Mouse (Mus musculus): Measurements from ENCODE around the gene Adgrg1.

Adgrg1 gene

DNA sequence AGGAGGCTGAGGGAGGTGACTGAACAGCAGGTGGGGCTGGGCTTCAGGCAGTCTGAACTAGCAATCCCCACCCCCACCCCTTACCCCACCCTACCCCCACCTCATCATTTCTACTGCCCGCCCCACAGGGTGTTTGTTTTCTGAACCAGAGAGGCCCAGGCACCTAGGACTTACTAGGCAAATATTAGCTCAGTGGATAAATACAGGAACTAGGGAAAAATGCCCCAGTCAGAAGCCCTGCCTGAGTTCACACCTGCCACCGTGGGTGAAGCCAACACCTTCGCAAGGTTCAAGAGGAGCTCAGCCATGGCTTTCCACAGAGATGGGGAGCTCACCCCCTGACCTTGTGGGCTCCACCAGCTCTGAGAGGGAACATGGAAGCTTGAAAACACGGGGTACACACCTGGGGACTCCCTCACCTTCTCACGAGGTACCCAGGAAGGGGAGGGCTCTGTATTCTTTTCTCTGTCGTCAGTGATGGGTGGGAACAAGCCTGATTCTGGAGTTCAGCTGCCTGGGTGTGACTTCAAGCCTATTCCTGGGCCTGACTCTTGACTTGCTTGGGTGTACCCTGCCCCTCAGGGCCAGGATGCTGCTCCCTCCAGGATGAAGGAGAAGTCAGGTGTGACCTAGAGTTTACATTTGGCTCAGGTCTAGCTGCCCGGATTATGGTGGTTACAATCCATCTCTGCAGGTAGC, at the start of gene Adgrg1:
Gene Adgrg1 (plus strand): TSS at position 285 of the 699 bp plus-strand sequence.
- no peak for DNase-seq

DNA sequence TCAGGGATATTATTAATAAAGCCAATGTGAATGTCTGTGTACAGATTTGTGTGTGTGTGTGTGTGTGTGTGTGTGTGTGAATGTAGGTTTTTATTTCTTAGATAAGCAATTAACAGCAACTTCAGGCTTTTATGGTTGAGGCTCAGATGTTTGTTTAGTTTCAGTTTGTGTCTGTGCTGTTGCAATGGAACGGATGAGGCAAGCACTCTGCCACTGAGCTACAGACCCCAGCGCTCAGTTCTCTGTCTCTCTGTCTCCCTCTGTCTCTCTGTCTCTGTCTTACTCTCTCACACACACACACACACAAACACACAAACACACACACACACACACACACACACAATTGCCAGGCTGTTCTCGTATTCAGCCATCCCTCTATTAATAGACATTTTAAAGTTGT, 46.3 kb upstream of the Adgrg1 start:
- DNase-seq: no peak

DNA sequence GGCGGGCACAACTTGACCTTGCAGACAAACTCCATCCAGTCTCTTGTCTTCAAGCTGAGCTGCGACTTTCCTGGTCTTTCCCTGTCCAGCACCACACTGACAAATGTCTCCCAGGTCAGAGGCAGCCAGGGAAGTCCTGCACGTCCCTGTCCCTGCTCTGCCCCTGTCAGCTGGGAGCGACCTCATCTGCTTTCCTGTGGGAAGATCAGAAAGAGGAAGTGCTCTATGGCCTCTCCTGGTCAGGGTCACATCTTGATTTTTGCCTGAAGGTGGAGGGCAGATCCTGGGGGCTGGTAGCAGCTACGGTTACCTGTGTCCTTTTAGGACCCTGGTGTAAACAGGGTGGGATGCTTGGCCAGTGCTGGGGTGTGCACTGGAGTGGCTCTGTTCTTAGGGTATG, 40.6 kb upstream of the Adgrg1 start:
- no peak for DNase-seq

DNA sequence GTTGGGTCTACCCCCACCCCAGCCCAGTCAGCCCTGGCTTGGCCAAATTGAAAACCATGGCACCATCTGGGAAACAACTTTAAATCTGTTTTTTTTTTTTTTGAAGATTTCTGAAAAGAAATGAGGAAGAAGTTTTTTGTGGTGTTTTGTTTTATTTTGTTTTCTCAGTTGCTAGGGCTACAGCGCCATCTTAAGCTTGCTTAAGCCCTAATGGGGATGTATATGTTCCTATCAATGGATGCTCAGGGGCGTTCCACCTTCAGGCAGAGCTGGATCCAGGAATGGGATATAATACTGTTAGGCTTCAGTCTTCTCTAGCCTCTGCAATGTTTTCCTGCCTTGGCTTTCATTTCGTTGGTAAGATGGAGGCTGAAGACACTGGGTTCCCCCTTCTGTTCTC, 39.4 kb upstream of the Adgrg1 start:
- DNase-seq: no peak

DNA sequence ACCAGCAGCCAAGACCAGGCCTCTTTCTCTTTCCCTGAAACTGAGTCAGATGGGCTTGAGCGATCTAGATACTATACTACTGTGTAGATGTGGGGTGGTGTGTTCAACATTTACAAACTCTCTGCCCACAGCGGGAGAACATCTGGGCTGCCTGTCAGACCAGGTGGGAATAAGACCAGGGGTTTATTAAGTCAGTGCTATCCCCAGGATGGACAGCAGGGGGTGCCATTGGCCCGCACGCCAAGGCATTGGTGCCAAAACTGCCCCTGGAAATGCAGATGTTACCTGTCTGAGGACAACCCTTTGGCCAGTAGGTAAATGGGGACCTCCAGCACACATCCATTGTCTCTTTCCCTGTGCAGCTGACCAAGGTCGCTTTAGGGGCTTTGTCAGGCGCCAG, 32.0 kb upstream of the Adgrg1 start:
- DNase-seq: peak; percentile 46 to 64

DNA sequence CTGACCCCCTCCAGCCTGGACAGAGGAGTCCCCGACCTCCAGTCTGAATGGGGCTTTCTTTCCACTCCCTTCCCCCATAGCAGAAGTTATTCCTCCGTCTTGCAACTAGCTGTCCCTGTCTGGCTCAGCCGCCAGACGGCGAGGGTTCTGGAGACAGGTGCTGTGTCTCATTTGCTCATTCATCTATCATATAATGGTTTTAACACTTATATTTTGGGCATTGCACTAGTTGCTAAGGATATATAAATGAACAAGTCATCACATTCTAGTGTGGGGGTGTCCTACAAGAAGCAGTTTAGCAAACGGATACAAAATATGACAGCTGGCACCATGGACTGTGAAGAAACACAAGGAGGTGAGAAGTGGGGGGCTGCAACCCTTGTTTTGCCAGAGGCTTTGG, 29.4 kb upstream of the Adgrg1 start:
- no peak for DNase-seq

DNA sequence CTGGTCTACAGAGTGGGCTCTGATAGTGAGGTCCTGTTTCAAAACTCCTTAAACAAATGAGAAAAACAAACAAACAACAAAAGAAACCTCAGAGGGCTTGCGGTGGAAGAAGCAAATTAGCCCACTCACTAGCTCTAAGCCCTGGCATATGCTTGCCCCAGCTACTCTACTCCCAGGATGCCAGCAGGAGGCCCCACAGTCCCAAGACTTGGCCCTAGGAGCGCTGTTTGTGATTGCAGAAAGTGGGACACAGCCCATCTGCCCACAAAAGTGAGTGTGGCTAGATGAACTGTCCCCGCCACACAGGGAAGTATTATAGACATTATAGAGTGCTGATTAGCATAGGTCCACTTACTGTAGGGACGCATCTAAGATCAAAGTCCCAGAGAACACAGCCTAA, 26.1 kb upstream of the Adgrg1 start:
- no peak for DNase-seq

DNA sequence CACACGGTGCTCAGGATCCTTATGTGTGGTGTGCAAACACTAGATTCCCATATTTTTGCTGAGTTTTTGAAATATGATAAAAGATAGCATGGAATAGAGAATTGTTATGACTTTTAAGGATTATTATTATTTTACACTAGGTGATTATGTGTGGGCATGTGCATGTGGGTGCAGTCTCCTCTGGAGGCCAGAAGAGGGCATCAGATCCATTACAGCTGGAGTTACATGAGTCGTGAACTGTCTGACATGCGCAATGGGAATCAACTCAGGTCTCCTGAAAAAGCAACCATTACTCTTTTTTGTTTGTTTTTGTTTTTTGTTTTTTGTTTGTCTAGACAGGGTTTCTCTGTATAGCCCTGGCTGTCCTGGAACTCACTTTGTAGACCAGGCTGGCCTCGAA, 25.5 kb upstream of the Adgrg1 start:
- no peak for DNase-seq

DNA sequence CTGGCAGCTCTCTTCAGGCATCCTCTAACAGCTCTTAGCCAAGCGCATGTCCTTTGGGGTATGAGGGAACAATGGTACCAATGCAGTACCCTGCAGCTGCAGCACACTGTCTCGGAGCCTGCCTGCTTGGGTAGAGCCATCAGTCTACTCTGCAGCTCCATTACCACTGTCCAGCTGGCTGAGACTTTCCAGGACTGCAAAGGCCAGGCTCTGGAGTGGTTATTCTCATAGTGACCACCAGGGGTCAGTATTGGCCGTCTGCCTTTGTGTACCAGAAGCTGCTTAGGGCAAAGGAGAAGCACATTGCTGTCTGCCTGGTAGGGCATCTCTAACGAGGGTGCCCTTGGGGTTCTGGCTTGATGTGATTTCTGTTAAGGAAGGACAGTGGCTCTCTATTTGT, 24.5 kb upstream of the Adgrg1 start:
- DNase-seq: peak; percentile 87 to 88

DNA sequence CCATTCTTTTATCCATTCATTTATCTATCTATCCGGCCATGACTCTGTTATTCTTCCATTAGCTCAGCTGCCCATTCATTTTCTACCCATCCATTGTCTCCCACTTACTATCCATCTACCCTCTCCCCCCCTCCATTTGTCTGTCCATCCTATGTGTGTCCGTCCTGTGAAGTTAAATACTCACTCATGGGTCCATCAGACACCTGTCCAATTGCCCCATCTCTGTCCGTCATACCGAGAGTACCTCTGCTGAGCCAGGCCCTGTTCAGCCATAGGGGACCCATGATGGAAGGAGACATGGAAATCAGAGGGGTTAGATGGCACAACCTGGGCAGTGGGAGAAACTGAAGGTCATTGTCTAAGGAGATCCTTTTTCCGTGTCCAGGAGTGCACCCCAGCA, 24.1 kb upstream of the Adgrg1 start:
- no peak for DNase-seq

DNA sequence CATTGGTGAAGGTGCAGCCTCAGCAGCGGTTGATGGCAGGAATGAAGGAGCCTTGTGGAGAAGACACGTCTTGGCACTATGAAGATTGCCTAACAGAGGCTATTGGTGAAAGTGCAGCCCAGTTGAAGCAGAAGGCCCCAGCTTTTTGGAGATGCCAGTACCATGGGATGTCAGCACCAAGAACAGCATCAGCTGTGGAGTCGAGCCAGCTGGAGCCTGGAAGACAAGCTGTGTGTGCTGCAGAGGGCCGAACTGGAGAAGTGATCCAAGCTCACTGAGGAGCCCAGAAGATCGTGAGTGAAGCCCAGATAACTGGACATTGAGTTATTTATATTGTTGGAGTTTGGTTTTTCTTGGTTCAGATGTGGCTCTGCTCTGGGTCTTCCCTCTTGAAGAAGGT, 22.5 kb upstream of the Adgrg1 start:
- DNase-seq: no peak

DNA sequence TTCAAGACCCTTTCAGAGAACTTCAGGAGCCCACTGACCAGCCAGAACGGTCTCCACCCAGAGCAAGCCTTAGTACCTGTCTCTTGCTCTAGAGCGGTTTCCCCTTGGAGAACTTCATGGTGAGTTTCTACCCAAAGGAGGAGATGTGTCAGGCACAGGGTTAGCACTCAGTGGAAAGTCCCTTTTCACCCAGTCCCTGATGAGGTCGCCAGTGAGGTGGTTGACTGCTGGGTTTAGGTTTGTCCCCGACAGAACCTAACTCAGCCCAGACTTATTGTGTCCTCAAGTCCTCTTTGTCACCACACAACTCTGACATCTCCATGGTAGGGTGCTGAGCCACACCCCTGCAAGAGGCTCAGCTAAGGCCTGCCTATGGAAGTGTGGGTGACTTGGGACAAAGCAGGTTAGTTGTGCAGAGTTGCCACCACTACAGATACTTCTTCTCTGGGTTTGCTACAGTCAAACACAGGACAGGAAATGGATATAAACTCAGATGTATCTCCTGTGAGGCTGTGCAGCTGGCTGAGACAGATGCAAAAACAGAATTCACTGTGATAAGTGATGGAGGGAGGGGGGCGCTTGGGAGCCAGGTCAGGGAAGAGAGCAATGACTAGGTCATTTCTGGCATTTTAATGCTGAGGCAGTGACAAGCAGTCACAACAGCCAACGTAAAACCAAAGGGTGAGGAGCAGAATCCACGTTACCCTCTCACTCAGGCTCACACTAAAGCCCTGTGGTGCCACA, 20.8 kb upstream of the Adgrg1 start:
- DNase-seq: no peak

DNA sequence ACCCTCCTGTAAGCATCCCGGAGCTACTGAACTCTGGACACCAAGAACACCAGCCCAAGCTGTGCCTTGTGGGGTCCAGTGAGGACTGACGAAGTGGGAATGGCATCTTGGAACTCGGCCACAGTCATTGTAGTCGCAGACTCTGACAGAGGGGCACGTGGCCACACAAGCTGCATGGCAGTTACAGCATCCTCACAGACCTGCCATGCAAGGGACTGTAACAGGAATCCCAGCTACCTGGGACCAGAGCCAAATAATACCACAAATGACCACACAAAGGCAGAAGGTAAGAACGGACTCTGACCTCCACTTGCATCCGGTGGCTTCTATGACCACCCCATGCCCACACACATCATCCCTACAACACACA, 20.2 kb upstream of the Adgrg1 start:
- DNase-seq: peak in 1 of 2 experiments; percentile 55

DNA sequence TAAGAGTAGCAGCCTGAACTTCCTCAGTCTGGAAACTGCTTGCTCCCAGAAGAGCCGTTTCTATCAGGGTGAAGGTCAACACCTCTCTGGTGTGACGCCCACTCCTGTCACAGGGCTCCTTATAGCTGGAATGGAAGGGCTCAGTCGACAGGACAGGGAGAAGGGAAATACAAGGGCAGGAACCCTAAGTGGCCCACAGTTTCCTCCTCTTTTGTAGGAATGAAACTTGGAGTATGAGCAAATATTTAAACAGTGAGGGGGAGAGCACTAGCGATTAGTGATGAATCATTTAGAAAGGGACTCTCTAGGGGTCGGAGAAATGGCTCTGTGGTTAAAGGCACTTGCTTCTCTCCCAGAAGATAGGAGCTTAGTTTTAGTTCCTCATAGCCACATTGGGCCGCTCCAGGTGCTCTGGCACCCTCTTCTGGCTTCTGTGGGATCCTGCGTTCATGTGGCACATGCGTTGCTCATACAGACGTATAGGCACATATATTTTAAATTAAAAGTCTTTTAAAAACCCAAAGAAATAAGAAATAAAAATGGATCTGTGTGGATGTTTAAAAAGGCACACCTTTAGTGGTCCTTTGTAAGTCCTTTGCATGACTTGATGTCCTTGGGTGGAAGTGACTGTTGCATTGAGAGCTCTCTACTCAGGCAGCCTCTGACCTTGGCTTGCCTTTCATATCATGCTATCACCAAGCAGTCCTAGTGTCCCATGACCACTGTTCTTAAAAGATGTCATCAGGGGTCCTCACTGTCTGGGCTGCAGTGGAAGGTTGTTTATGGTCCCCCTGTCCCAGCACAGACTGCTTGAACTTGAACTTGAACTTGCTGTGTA, 19.4 kb upstream of the Adgrg1 start:
- peak; percentile 41 to 43 for DNase-seq

DNA sequence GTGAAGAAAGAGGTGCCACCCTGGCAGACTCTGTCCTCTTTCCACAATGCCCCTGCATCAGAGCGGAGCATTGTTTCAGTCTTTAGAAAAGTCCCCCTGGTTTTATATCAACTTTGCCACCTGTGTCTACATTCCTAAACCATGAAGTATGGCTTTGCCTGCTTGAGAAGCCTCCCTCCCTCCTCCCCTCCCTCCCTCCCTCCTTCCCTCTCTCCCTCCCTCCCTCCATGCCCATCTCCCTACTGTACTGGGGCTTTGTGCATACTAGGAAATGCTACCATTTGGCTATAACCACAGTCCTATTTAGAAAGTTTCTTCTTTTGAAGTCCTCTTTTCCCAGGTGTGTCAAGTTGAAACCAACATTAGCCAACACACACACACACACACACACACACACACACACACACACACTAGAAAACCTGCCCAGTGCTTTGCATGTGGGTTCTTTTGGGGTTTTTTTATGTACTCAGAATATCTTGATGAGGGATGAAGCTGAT, 18.4 kb upstream of the Adgrg1 start:
- DNase-seq: no peak

DNA sequence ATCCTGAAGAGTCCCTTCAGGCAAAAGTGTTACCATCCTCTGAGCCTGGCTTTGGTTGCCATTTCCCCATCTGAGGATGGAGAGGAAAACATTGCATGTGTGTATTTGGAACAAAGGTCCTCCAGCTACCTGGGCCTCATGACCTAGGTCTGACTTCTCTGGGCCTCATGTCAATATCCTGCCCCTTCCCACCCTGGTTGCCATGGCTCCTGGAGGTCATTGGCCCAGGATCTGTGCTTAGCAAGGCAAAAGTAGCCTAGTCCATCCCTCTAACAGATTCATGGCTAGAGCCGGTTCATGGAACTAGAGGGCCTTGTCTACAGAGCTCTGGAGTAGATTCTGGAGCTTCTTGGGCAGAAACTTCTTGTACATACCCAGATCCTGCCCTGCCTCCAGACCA, 12.3 kb upstream of the Adgrg1 start:
- no peak for DNase-seq

DNA sequence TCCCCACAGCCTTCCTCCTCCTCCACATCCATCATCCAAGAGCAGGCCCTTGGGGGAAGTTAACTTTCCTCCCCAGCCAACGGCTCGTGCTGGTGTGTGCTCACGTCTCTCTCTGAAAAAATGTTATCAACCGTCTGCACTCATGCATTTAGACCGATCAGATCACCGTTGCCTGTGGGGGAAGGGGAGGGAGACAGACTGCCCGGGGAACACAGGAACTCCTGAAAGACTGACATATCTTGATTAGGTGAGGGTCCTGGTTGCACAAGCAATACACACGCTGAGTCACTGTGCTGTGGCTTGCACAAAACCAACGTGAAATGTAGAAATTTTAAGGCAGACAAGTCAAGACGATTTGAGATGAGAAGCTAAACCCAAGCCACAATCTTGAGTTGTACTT, 9.7 kb upstream of the Adgrg1 start:
- no peak for DNase-seq

DNA sequence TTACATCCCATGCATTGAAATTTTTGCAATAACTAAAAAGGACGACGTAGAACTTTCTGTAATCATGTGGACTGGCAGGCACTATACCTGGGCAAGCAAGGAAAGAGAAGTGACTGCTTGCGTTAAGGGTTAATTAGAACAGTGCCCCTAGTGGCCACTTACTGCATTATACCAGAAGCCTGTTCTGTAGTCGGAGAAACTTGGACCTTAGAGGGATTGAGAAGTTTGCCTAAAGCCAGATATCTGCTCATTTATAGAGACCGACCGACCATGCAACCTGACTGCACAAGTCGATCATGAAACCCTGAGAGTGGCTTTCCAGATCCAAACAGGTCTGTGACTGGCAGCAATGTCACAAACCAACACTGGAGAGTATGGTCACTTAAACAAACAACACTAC, 8.0 kb upstream of the Adgrg1 start:
- peak; percentile 65 to 71 for DNase-seq

DNA sequence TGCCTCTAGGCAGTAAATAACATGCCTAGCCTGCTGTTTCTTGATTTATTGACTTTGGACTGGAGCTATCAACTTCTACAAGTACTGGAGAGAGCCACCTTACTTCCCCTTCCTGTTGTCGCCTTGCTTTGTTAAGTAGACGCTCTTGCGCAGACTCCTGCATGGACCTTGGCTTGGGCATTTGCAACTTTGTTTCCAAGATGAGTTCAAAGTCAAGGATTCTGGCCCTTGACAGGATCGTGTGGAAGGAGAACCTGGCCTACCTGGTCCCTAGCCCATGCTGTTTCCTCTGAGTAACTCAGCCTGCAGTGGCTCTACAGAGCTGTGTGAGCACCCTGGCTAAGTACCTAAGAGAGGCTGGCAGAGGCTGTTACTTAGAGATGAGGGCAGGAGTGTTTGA, 7.5 kb upstream of the Adgrg1 start:
- DNase-seq: no peak

DNA sequence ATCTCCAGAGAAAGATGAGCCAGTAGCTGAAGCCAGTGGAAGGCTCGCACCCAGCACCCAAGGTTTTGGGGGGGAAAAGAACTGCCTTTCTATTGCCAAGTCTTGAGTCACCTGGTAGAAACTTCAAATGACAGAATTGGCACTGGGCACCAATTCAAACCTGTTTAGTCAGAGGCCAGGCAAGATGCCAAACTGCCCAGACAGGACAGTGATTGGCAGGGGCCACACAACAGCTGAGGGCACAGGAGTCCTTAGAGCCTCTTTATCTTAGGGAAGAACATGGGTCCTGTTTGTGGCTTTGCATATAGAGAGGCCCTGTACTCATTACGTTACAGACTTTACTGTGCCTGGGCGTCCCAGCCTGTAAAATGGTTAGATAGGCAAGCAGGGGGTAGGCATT, 7.0 kb upstream of the Adgrg1 start:
- DNase-seq: peak in 1 of 2 experiments; percentile 40

DNA sequence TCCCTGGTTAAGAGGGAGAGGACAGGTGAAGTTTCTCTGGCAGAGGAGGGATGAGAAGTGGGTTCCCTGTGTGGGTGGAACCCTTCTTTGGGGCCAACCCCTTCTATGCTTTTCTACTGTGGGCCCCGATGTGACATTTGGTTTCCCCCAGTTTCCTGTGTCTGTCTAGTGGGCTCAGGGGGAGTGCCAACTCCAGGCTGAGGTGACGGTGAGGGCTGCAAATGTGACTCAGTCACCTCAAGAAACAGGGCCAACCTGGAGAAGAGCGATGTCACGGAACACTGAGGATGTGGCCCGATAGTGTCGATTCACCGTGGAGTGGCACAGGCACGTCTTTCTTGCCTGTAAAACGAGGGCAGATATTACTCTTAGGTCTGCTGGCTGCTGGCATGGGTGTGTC, 1.3 kb upstream of the Adgrg1 start:
- DNase-seq: no peak

DNA sequence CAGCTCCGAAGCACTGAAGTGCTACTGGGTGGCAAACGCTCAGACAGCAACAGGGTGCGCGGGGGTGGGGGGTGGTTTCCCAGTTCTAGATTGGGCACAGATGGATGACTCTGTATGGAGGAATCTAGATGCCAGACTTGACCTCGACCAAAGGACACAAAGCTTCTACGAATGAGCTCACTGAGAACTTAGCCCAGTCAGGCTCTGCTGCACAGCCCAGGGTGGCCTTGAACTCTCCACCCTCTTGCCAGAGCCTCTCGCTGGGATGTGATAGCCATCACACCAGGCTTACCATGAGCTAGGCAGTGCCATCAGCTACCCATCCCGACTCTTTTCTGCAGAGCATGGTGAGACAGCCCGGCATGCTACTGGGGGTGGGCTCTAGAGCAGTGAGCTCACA, 765 bp upstream of the Adgrg1 start:
- no peak for DNase-seq

DNA sequence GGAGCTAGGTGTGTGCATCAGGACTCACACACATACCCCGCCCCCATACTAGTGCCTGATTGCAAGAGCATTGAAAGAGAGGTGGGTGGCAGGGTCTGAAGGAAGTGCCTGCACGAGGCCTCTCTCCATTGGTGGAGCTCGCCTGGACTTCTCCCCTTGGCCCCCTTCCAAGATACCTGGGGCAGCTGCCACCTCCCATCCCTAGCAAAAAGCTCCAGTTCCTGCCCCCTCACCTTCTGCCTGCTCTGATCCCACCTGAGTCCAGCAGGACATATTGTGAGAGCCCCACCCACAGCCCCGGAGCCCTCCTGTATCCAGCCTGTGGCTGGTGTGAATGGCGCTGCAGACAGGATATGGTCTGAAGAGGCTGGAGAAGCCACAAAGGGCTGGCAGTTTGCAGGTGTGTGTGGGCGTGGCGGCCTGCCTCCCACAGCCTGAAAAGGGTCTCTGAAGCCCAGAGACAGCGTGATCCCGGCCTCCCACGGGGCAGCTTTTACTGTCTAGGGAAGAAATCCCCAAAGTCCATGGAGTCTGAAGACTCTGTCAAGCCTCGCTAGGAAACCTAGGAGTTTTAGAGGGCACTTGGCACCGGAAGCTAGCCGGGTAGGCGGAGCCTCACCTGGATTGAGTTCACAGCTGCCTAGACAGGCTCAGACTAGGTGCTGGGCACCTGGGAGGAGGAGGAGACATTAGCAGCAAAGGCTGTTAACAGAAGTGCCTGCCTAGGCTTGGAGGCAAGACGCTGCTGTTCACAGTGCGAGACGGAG, 2.3 kb downstream of the Adgrg1 start:
- no peak for DNase-seq
